Mouse (Mus musculus) MEL (cell line): ENCODE measurements around the gene Nrp1. TPM values are rescaled to one million over a fixed set of nuclear protein-coding genes. Genes with fewer than 3 reads are reported as not detected.

Experiments used
- DNase-seq: peaks from one replicate; pipeline ENCODE4 v3.0.0; 2011; ENCODE audit warnings: low read depth, low spot score
- H3K27ac ChIP-seq: 2 replicates; pipeline ENCODE4 v1.5.1; 2012; ENCODE audit warnings: low read depth, mild to moderate bottlenecking, control low read depth, low read length, moderate library complexity; ENCODE audit not compliant: control insufficient read depth
- H3K27me3 ChIP-seq, 2 experiments: fragments of 150-350 bp in 1 of 2; sonication (generic) in 1 of 2; 2 replicates each; pipeline ENCODE4 v1.6.1; 2012; ENCODE audit warnings: low read length in 2 of 2, mild to moderate bottlenecking in 2 of 2, improper control_type of control experiment in 1 of 2, moderate library complexity in 1 of 2; ENCODE audit not compliant: insufficient read depth in 2 of 2, control insufficient read depth in 1 of 2
- H3K36me3 ChIP-seq, 2 experiments: 2 replicates each; pipeline ENCODE4 v1.6.1; 2012 to 2014; ENCODE audit warnings: low read length in 2 of 2, improper control_type of control experiment in 1 of 2, inconsistent platforms in 1 of 2, mild to moderate bottlenecking in 1 of 2; ENCODE audit not compliant: insufficient read depth in 2 of 2, control insufficient read depth in 1 of 2
- H3K4me1 ChIP-seq, 2 experiments: fragments of 150-350 bp in 1 of 2; sonication (generic) in 1 of 2; 2 replicates each; pipeline ENCODE4 v1.6.1; 2012; ENCODE audit warnings: low read length in 2 of 2, improper control_type of control experiment in 1 of 2, mild to moderate bottlenecking in 1 of 2; ENCODE audit not compliant: insufficient read depth in 2 of 2, control insufficient read depth in 1 of 2
- H3K4me3 ChIP-seq, 2 experiments: fragments of 150-350 bp in 1 of 2; sonication (generic) in 1 of 2; 2 replicates each; pipeline ENCODE4 v1.5.1; 2012; ENCODE audit warnings: low read depth in 2 of 2, low read length in 2 of 2, mild to moderate bottlenecking in 2 of 2, moderate library complexity in 2 of 2, control low read depth in 1 of 2, improper control_type of control experiment in 1 of 2; ENCODE audit not compliant: control insufficient read depth in 1 of 2, insufficient read depth in 1 of 2
- H3K79me2 ChIP-seq: 2 replicates; pipeline ENCODE4 v1.6.1; 2012; ENCODE audit warnings: mild to moderate bottlenecking, low read length, moderate library complexity; ENCODE audit not compliant: control insufficient read depth, poor library complexity, insufficient read depth
- H3K9ac ChIP-seq: 2 replicates; pipeline ENCODE4 v1.6.1; 2012; ENCODE audit warnings: low read depth, mild to moderate bottlenecking, control low read depth, low read length, moderate library complexity; ENCODE audit not compliant: control insufficient read depth, poor library complexity, severe bottlenecking
- H3K9me3 ChIP-seq: fragments of 150-350 bp; sonication (generic); replicated peaks from 2 replicates; pipeline ENCODE4 v1.6.1; 2012; ENCODE audit warnings: mild to moderate bottlenecking, low read length, improper control_type of control experiment, moderate library complexity; ENCODE audit not compliant: insufficient read depth
- BHLHE40 ChIP-seq: IDR thresholded peaks from 2 replicates; pipeline ENCODE4 v1.6.1; 2012; ENCODE audit warnings: low read depth, mild to moderate bottlenecking, inconsistent platforms, low read length, improper control_type of control experiment, borderline replicate concordance
- CTCF ChIP-seq, 3 experiments: IDR thresholded peaks in 2 of 3; conservative IDR thresholded peaks in 1 of 3; 2 replicates each; pipeline ENCODE4 v1.5.1; 2011 to 2012; ENCODE audit warnings: low read length in 3 of 3, low read depth in 2 of 3, mild to moderate bottlenecking in 2 of 3, improper control_type of control experiment in 1 of 3, inconsistent platforms in 1 of 3, mixed read lengths in 1 of 3, moderate library complexity in 1 of 3; ENCODE audit not compliant: control insufficient read depth in 1 of 3, insufficient read depth in 1 of 3, poor library complexity in 1 of 3, severe bottlenecking in 1 of 3
- ELF1 ChIP-seq: IDR thresholded peaks from 2 replicates; pipeline ENCODE4 v1.6.1; 2014; ENCODE audit warnings: low read depth, mild to moderate bottlenecking, inconsistent platforms, low read length, improper control_type of control experiment, moderate library complexity
- MAFK ChIP-seq: IDR thresholded peaks from 2 replicates; pipeline ENCODE4 v1.6.1; 2011; ENCODE audit warnings: low read depth, mild to moderate bottlenecking, low read length, improper control_type of control experiment, borderline replicate concordance
- MAX ChIP-seq: IDR thresholded peaks from 2 replicates; pipeline ENCODE4 v1.6.1; 2011; ENCODE audit warnings: low read length, improper control_type of control experiment
- MAZ ChIP-seq: IDR thresholded peaks from 2 replicates; pipeline ENCODE4 v1.6.1; 2012; ENCODE audit warnings: low read depth, mild to moderate bottlenecking, inconsistent platforms, low read length, improper control_type of control experiment
- MXI1 ChIP-seq: IDR thresholded peaks from 2 replicates; pipeline ENCODE4 v1.6.1; 2011; ENCODE audit warnings: mild to moderate bottlenecking, low read depth, low read length, improper control_type of control experiment
- NELFE ChIP-seq: IDR thresholded peaks from 2 replicates; pipeline ENCODE4 v1.6.1; 2011; ENCODE audit warnings: low read depth, low read length, improper control_type of control experiment
- NRF1 ChIP-seq: IDR thresholded peaks from 2 replicates; pipeline ENCODE4 v1.6.1; 2014; ENCODE audit warnings: low read depth, mild to moderate bottlenecking, inconsistent platforms, low read length, improper control_type of control experiment, moderate library complexity; ENCODE audit not compliant: poor library complexity, insufficient read depth, severe bottlenecking
- POLR2AphosphoS2 ChIP-seq: IDR thresholded peaks from 2 replicates; pipeline ENCODE4 v1.6.1; 2011; ENCODE audit warnings: low read length, improper control_type of control experiment
- RAD21 ChIP-seq: IDR thresholded peaks from 2 replicates; pipeline ENCODE4 v1.6.1; 2011; ENCODE audit warnings: mild to moderate bottlenecking, low read depth, low read length, improper control_type of control experiment
- SMC3 ChIP-seq: IDR thresholded peaks from 2 replicates; pipeline ENCODE4 v1.6.1; 2011; ENCODE audit warnings: low read depth, low read length, improper control_type of control experiment
- TCF12 ChIP-seq: IDR thresholded peaks from 2 replicates; pipeline ENCODE4 v1.6.1; 2014; ENCODE audit warnings: low read depth, mild to moderate bottlenecking, inconsistent platforms, low read length, improper control_type of control experiment, moderate library complexity
- UBTF ChIP-seq: IDR thresholded peaks from 2 replicates; pipeline ENCODE4 v1.6.1; 2012; ENCODE audit warnings: low read depth, mild to moderate bottlenecking, inconsistent platforms, low read length, improper control_type of control experiment, moderate library complexity, borderline replicate concordance; ENCODE audit not compliant: insufficient read depth
- USF1 ChIP-seq: IDR thresholded peaks from 2 replicates; pipeline ENCODE4 v1.6.1; 2014; ENCODE audit warnings: low read depth, mild to moderate bottlenecking, inconsistent platforms, low read length, improper control_type of control experiment, moderate library complexity
- ZC3H11A ChIP-seq: IDR thresholded peaks from 2 replicates; pipeline ENCODE4 v1.6.1; 2012; ENCODE audit warnings: low read depth, mild to moderate bottlenecking, inconsistent platforms, low read length, improper control_type of control experiment
- ZMIZ1 ChIP-seq: IDR thresholded peaks from 2 replicates; pipeline ENCODE4 v1.6.1; 2012; ENCODE audit warnings: low read depth, mild to moderate bottlenecking, inconsistent platforms, low read length, improper control_type of control experiment, moderate library complexity
- ZNF384 ChIP-seq: IDR thresholded peaks from 2 replicates; pipeline ENCODE4 v1.6.1; 2012; ENCODE audit warnings: low read depth, mild to moderate bottlenecking, inconsistent platforms, low read length, improper control_type of control experiment
- polyA plus RNA-seq, 2 experiments: library from polyadenylated mRNA; stranded (reverse) in 1 of 2; unstranded in 1 of 2; fragments of >175 nt in 1 of 2; fragments of >200 nt in 1 of 2; gene quantifications; 2 replicates each; pipeline versions ENCODE4 v1.2.1 to v1.2.4; 2012; ENCODE audit warnings: low replicate concordance in 2 of 2, low read depth in 1 of 2; ENCODE audit not compliant: insufficient read length in 2 of 2, insufficient read depth in 1 of 2, missing spikeins in 1 of 2
- total RNA-seq: library from RNA; depleted of rRNA; stranded (reverse); fragments of 300-350 nt; gene quantifications from 2 replicates; pipeline ENCODE4 v1.2.3, GENCODE M21; 2012

Nrp1 gene
- total and polyA plus RNA-seq, 3 experiments: not detected

DNA sequence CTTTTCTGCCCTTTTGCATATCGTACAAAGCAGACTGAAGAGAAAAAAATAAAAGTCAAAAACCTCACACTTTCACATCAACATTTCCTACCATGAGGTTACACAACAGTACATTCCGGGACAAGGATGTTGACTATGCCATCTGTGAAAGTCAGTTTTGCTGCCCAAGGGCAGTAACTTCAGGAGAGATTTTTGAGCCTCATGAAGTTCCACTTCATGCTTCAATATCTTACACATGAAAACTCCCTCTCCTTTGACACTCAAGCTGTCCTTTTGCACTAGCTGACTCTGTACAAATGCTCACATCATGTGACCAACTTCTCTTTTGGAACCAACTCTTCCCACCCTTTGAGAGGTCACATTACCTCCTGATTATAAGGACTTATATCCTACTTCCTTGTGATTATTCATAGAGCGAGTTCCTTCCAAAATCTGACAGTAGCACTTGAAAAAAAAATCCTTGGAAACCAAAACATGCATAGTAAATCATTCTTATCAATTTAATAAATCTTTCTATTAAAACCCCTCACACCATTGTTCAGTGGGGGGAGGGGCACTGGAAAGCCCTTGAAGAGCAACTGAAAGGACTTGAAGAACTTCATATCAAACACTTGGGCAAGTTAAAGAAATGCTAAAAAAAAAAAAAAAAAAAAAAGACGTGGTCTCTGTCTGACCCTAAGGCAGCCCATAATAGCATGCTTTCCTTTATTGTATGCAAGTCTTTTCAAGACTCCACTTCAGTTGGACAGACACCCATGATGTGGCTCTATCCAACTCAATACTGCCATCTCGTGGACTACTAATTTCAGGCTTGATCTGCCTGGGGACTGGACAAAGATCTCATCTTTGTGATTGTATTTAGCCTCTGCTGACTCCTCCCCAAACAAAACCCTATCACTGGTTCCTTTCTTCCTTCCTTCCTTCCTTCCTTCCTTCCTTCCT is 133.0 kb downstream of the Nrp1 start:
- no peak overlapping the region for H3K27ac ChIP-seq
- H3K36me3 ChIP-seq: no peaks in the 10 kb centered on the region

DNA sequence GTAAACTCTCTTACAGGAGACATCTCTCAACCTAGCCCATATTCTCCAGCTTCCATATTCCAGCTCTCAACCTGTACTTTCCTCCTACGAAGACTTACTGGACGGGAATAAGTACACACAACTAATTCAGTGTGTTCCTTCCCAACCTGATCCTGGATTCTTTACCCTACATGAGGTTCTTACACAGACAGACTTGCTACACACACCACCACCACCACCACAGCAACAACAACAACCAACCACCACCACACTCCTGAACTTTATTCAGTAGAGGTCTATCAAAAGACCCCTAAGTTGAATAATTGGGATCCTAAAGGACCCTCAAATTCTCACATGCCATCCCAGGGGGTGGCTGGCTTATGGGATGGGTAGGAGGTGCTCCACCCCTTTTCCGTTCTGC is 135.4 kb downstream of the Nrp1 start:
- no peak for DNase-seq
- Histone ChIP-seq H3K4me3 (no peak overlapping the region), H3K4me1 (no peaks in the 10 kb centered on the region), H3K36me3 (no peaks in the 10 kb centered on the region), H3K79me2 (no peaks in the 10 kb centered on the region), H3K27me3 (no peaks in the 10 kb centered on the region), H3K9me3 (no peaks in the 10 kb centered on the region), H3K9ac (no peak overlapping the region), H3K27ac (no peak overlapping the region)
- TF ChIP-seq BHLHE40 (no peak), ZNF384 (no peak), MAFK (no peak), POLR2AphosphoS2 (no peak), NELFE (no peak), CTCF (IDR thresholded peaks at IDR 0.05 in 2 of 3, conservative IDR thresholded peaks at IDR 0.05 in 1 of 3; ENCODE audit: control insufficient read depth in 1 of 3, insufficient read depth in 1 of 3, low read depth in 2 of 3, low read length in 3 of 3, poor library complexity in 1 of 3, severe bottlenecking in 1 of 3) (no peak), NRF1 (no peak), ZMIZ1 (no peak), UBTF (no peak), MAX (no peak), ELF1 (no peak), MAZ (no peak), USF1 (no peak), MXI1 (no peak)

More for the DNA sequence above, 133.0 kb downstream of the Nrp1 start:
- no peaks in the 10 kb centered on the region for H3K27me3 ChIP-seq
- DNase-seq: peak; percentile 37
- no peaks in the 10 kb centered on the region; the same call in 1 of the 2 replicates for H3K9me3 ChIP-seq
- no peaks in the 10 kb centered on the region for H3K4me1 ChIP-seq
- H3K9ac ChIP-seq: no peak overlapping the region
- H3K4me3 ChIP-seq: no peak overlapping the region
- TF ChIP-seq TCF12: no peak
- peak; percentile 51 for TF ChIP-seq SMC3
- TF ChIP-seq ZC3H11A: peak; percentile 9; the same call in 1 of the 2 replicates
- peak; percentile 16 to 52 (median 31); a peak in 4 of 6 replicates for TF ChIP-seq CTCF (IDR thresholded peaks at IDR 0.05 in 2 of 3, conservative IDR thresholded peaks at IDR 0.05 in 1 of 3; ENCODE audit: control insufficient read depth in 1 of 3, insufficient read depth in 1 of 3, low read depth in 2 of 3, low read length in 3 of 3, poor library complexity in 1 of 3, severe bottlenecking in 1 of 3)
- TF ChIP-seq RAD21: peak; percentile 42
- TF ChIP-seq, all 39 proteins: peak for 4
- H3K79me2 ChIP-seq: no peaks in the 10 kb centered on the region
